Mouse (Mus musculus) spleen, adult 2 months (tissue): ENCODE data around the gene Lrp1.

ENCODE experiments used
- CTCF ChIP-seq: fragments of 200-500 bp; IDR thresholded peaks from 2 replicates; pipeline ENCODE4 v1.5.1; 2011; ENCODE audit warnings: mild to moderate bottlenecking, inconsistent platforms; ENCODE audit not compliant: insufficient read depth, insufficient read length, insufficient replicate concordance; ENCODE audit errors: extremely low read depth
- POLR2A ChIP-seq: fragments of 200-500 bp; IDR thresholded peaks from 2 replicates; pipeline ENCODE4 v1.6.1; 2011; ENCODE audit warnings: low read depth, low read length, inconsistent platforms

DNA sequence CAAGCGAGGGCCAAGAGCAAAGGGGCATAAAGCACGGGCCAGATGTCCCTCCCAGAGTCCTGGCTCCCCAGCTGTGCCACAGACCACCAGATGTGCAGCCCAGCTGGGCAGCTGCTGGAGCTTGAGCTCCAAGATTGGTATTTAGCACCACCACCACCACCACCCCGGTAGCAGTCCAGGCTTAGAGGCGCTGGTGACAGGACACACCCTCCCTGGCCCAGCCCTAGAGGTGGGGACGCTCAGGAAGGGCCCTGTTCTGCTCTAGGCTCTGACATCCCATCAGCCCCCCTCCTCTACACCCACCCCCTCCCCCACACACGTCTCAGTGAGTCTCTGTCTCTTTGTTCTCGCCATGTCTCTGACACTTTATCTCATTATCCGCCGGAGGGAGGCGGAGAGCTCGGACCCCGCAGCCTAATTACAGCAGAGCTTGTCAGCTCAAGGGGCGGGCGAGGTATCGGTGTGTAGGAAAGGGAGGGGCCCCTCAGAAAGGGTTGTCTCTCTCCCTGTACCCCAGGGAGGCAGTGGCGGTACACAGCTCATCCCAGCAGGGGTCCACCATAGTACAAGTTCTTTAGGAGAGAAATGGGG, 107.4 kb downstream of the Lrp1 start:
- TF ChIP-seq CTCF (no peak), POLR2A (no peak)
